Mouse (Mus musculus) stomach, postnatal 0 days (tissue): ENCODE data around the gene Mfsd13b.

Experiments
- CTCF ChIP-seq: IDR thresholded peaks from 2 replicates; pipeline ENCODE4 v1.5.1; 2016; ENCODE audit warnings: antibody characterized with exemption, low read depth, mild to moderate bottlenecking, moderate library complexity
- EP300 ChIP-seq: optimal IDR thresholded peaks from 2 replicates; pipeline ENCODE3; 2016; ENCODE audit warnings: antibody characterized with exemption

- TF ChIP-seq CTCF (no peak), EP300 (no peak)
Measured at GRCm38 (mm10) chr7:120961893-120962292, 20.4 kb upstream of the Mfsd13b start.
